ENCODE assay signal across 8 mouse cellular contexts in the genomic region with DNA sequence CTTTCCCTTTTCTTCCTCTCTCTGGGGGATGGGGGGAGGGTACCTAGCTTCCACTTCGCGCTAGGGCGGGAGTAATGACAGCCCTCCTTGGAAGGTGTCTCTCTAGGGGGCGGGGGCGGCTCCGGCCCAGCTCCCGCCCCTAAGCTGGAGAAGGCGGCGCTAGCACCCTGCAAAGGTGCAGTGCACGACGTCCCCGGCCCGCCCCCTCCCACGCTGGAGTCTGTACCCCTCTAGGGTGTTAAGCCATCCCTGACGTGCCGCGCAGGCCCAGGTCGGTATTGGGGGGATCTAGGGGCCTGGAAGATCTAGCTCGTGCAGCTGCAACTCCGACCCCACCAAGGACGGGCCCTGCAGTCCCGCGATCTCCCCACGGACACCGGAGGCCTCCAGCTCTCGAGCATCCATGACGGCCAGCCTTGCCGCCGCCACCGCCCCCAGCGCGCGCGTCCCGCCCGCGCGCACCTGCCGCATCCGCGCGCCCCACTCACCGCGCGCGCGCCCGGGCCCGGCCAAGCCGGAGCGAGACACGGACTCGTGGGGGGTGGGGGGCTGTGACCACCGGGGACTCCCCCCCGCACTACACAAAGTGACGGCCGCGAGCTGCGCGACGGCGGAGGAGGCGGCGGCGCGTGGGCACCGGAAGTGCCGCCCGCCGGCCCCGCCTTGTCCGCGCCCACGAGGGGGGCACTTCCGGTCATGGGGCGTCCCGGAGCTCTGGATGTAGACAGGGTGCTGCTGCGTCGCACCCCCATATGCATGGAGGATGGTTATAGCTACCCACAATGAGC. TPM values are rescaled to one million over a fixed set of nuclear protein-coding genes. Genes with fewer than 3 reads are reported as not detected.
DNase-seq lines count a peak whose midpoint lies in the region; ATAC-seq and TF ChIP-seq lines count a peak whose summit lies in the region.

A gene (minus strand): TSS at position 660 of the 788 bp plus-strand sequence.

- H3K4me2 ChIP-seq in forebrain, embryonic 12.5 days: peak within 1 kb of the TSS; percentile 96
- H3K4me2 ChIP-seq in heart, embryonic 15.5 days: peak within 1 kb of the TSS; percentile 97
- peak within 1 kb of the TSS; percentile 59 for H3K4me2 ChIP-seq in liver, embryonic 14.5 days (ENCODE audit: low read depth)
- peak within 1 kb of the TSS; percentile 92 for H3K4me2 ChIP-seq in neural tube, embryonic 11.5 days (ENCODE audit: low read depth)
- peak within 1 kb of the TSS; percentile 87 for H3K4me2 ChIP-seq in stomach, embryonic 16.5 days (ENCODE audit: low read depth, low read length)

- peak; percentile 88 for TF ChIP-seq POLR2A in brain, embryonic 14.5 days (IDR thresholded peaks at IDR 0.05; ENCODE audit: borderline replicate concordance, extremely low read depth, insufficient read depth, insufficient read length, poor library complexity, severe bottlenecking)

- peak; percentile 62 for DNase-seq in CD4-positive helper T cell, adult 2 months (ENCODE audit: low read depth, low spot score)
- DNase-seq in brain, embryonic 14.5 days (ENCODE audit: low read depth): peak; percentile 88
- peak; percentile 83 for DNase-seq in kidney, postnatal 14 days
- no peak for DNase-seq in liver, embryonic 14.5 days (ENCODE audit: low read depth in 3 of 3, low spot score in 3 of 3)
- peak; percentile 86 for DNase-seq in neural tube, embryonic 11.5 days (ENCODE audit: low spot score)

- H3K27ac ChIP-seq in forebrain, embryonic 12.5 days: peak within 1 kb of the TSS; percentile 85
- H3K27ac ChIP-seq in heart, embryonic 15.5 days: peak within 1 kb of the TSS; percentile 84
- H3K27ac ChIP-seq in liver, embryonic 14.5 days: no peak within 1 kb of the TSS
- peak within 1 kb of the TSS; percentile 53 for H3K27ac ChIP-seq in neural tube, embryonic 11.5 days (ENCODE audit: low read depth, low read length)
- H3K27ac ChIP-seq in stomach, embryonic 16.5 days (ENCODE audit: low read length): peak within 1 kb of the TSS; percentile 38; the same call in 1 of the 2 replicates

- H3K27me3 ChIP-seq in forebrain, embryonic 12.5 days: no peaks in the 10 kb centered on the region
- H3K27me3 ChIP-seq in heart, embryonic 15.5 days: 0 out of 2 replicates have a peak, but pooled peaks cover 2% of the 10 kb centered on the region
- no peaks in the 10 kb centered on the region; the same call in 1 of the 2 replicates for H3K27me3 ChIP-seq in liver, embryonic 14.5 days (ENCODE audit: control insufficient read depth, insufficient read depth, low read length)
- no peaks in the 10 kb centered on the region for H3K27me3 ChIP-seq in neural tube, embryonic 11.5 days (ENCODE audit: control insufficient read depth, insufficient read depth, low read length)
- no peaks in the 10 kb centered on the region for H3K27me3 ChIP-seq in stomach, embryonic 16.5 days (ENCODE audit: control insufficient read depth, insufficient read depth, low read length)

- WGBS in forebrain, embryonic 12.5 days: under 1% methylated on average over 66 of the region's 79 CpGs
- under 1% methylated on average over 73 of the region's 79 CpGs for WGBS in heart, embryonic 15.5 days
- under 1% methylated on average over 78 of the region's 79 CpGs for WGBS in liver, embryonic 14.5 days (ENCODE audit: insufficient replicate concordance)
- under 1% methylated on average over 69 of the region's 79 CpGs for WGBS in neural tube, embryonic 11.5 days
- WGBS in stomach, embryonic 16.5 days: under 1% methylated on average over 77 of the region's 79 CpGs

- no peak for TF ChIP-seq EP300 in liver, embryonic 14.5 days (IDR thresholded peaks at IDR 0.05; ENCODE audit: low read depth)

- H3K9me3 ChIP-seq in forebrain, embryonic 12.5 days: no peaks in the 10 kb centered on the region
- H3K9me3 ChIP-seq in heart, embryonic 15.5 days (replicated peaks): no peaks in the 10 kb centered on the region
- no peaks in the 10 kb centered on the region for H3K9me3 ChIP-seq in liver, embryonic 14.5 days (ENCODE audit: control insufficient read depth, low read length)
- H3K9me3 ChIP-seq in neural tube, embryonic 11.5 days (ENCODE audit: control insufficient read depth, low read length): no peaks in the 10 kb centered on the region
- H3K9me3 ChIP-seq in stomach, embryonic 16.5 days (replicated peaks; ENCODE audit: control insufficient read depth, low read length): no peaks in the 10 kb centered on the region

- peak within 1 kb of the TSS; percentile 94 for H3K4me3 ChIP-seq in forebrain, embryonic 12.5 days (replicated peaks)
- peak within 1 kb of the TSS; percentile 98 for H3K4me3 ChIP-seq in heart, embryonic 15.5 days
- H3K4me3 ChIP-seq in liver, embryonic 14.5 days (ENCODE audit: insufficient read depth in 1 of 2, low read depth in 2 of 2, low read length in 2 of 2): peak within 1 kb of the TSS; percentile 57 to 67
- peak within 1 kb of the TSS; percentile 97 for H3K4me3 ChIP-seq in neural tube, embryonic 11.5 days (ENCODE audit: low read depth, low read length)
- peak within 1 kb of the TSS; percentile 84 for H3K4me3 ChIP-seq in stomach, embryonic 16.5 days (replicated peaks; ENCODE audit: low read length)

- peak within 1 kb of the TSS; percentile 99 for H3K9ac ChIP-seq in forebrain, embryonic 12.5 days
- H3K9ac ChIP-seq in heart, embryonic 15.5 days: peak within 1 kb of the TSS; percentile 97
- peak within 1 kb of the TSS; percentile 42 for H3K9ac ChIP-seq in liver, embryonic 14.5 days (replicated peaks)
- H3K9ac ChIP-seq in neural tube, embryonic 11.5 days (ENCODE audit: low read length): peak within 1 kb of the TSS; percentile 91
- H3K9ac ChIP-seq in stomach, embryonic 16.5 days (ENCODE audit: low read length): peak within 1 kb of the TSS; percentile 95

- peak; percentile 92 for ATAC-seq in forebrain, embryonic 12.5 days (ENCODE audit: low FRiP score)
- ATAC-seq in heart, embryonic 15.5 days (replicated peaks; ENCODE audit: insufficient number of reproducible peaks, insufficient read depth, low FRiP score, low read depth): peak; percentile 79
- ATAC-seq in liver, embryonic 14.5 days (ENCODE audit: insufficient read depth): peak; percentile 47; the same call in 1 of the 2 replicates
- peak; percentile 75 for ATAC-seq in neural tube, embryonic 11.5 days (ENCODE audit: insufficient read depth, low FRiP score, low TSS enrichment)
- peak; percentile 74 for ATAC-seq in stomach, embryonic 16.5 days (ENCODE audit: insufficient read depth, low FRiP score)

- TF ChIP-seq CTCF in brain, embryonic 14.5 days (IDR thresholded peaks at IDR 0.05; ENCODE audit: borderline replicate concordance, extremely low read depth, insufficient read depth, insufficient read length): no peak
- no peak for TF ChIP-seq CTCF in liver, embryonic 14.5 days (IDR thresholded peaks at IDR 0.05; ENCODE audit: low read depth)

- H3K4me1 ChIP-seq in forebrain, embryonic 12.5 days: peaks cover 30% of the 10 kb centered on the region
- H3K4me1 ChIP-seq in heart, embryonic 15.5 days (replicated peaks): peaks cover 21% of the 10 kb centered on the region
- 0 out of 4 replicates have a peak, but pooled peaks cover 0 to 3% of the 10 kb centered on the region in 2 experiments for H3K4me1 ChIP-seq in liver, embryonic 14.5 days (replicated peaks; ENCODE audit: control insufficient read depth in 2 of 2, insufficient read depth in 2 of 2, low read length in 1 of 2)
- peaks cover 17% of the 10 kb centered on the region for H3K4me1 ChIP-seq in neural tube, embryonic 11.5 days (ENCODE audit: control insufficient read depth, insufficient read depth, low read length)
- peaks cover 12% of the 10 kb centered on the region for H3K4me1 ChIP-seq in stomach, embryonic 16.5 days (ENCODE audit: control insufficient read depth, insufficient read depth, low read length)

- peaks cover 6% of the 10 kb centered on the region for H3K36me3 ChIP-seq in forebrain, embryonic 12.5 days (replicated peaks)
- no peaks in the 10 kb centered on the region for H3K36me3 ChIP-seq in heart, embryonic 15.5 days
- H3K36me3 ChIP-seq in liver, embryonic 14.5 days (replicated peaks; ENCODE audit: control insufficient read depth, insufficient read depth, low read depth): no peaks in the 10 kb centered on the region
- no peaks in the 10 kb centered on the region for H3K36me3 ChIP-seq in neural tube, embryonic 11.5 days (ENCODE audit: control insufficient read depth, insufficient read depth, low read length)
- H3K36me3 ChIP-seq in stomach, embryonic 16.5 days (ENCODE audit: control insufficient read depth, insufficient read depth, low read length): no peaks in the 10 kb centered on the region

RNA-seq across cellular contexts. Expression of the gene that starts here (rescaled TPM):
- 19.4 and 31.7 TPM in 2 replicates for polyA plus RNA-seq in brain, embryonic 14.5 days (2012; rRNA removed)
- 13.2 and 13.9 TPM in 2 replicates for polyA plus RNA-seq in forebrain, embryonic 12.5 days (2016; fragmentation: Nextera tagmentation; extraction: Ambion mirVana)
- 2.2 and 2.8 TPM in 2 replicates for polyA plus RNA-seq in heart, embryonic 15.5 days (2015; fragmentation: Nextera tagmentation; extraction: Ambion mirVana)
- 0.28 and 0.33 TPM in 2 replicates for polyA plus RNA-seq in liver, embryonic 14.5 days (2012; rRNA removed)
- polyA plus RNA-seq in liver, embryonic 14.5 days (2014; fragmentation: Nextera tagmentation; extraction: Ambion mirVana): 0.05 and 0.10 TPM in 2 replicates
- polyA plus RNA-seq in neural tube, embryonic 11.5 days (2014; fragmentation: Nextera tagmentation; extraction: Ambion mirVana): 4.1 and 4.8 TPM in 2 replicates
- 0.60 and 0.74 TPM in 2 replicates for polyA plus RNA-seq in stomach, embryonic 16.5 days (2015; fragmentation: Nextera tagmentation; extraction: Ambion mirVana)

Comparison
In these comparisons a context has a peak if more than half of its experiments do, and no peak if none do; other contexts are left out.
1. Peak in ATAC-seq, H3K4me3 ChIP-seq, H3K9ac ChIP-seq and H3K4me2 ChIP-seq in liver, embryonic 14.5 days; RNA of the gene not detected or under 1 TPM.
2. Peak in ATAC-seq, H3K4me3 ChIP-seq, H3K27ac ChIP-seq, H3K9ac ChIP-seq and H3K4me2 ChIP-seq in stomach, embryonic 16.5 days; RNA of the gene not detected or under 1 TPM.
3. DNase-seq: peak in CD4-positive helper T cell, adult 2 months (single experiment), brain, embryonic 14.5 days (single experiment), kidney, postnatal 14 days (single experiment) and neural tube, embryonic 11.5 days (single experiment); none in liver, embryonic 14.5 days (0 of 3).
4. H3K9ac ChIP-seq: peak in every context shown above with its lines; median percentile 99 in forebrain, embryonic 12.5 days; 97 in heart, embryonic 15.5 days; 95 in stomach, embryonic 16.5 days; 91 in neural tube, embryonic 11.5 days; 42 in liver, embryonic 14.5 days.
5. Peak in every context shown above with its lines, with median percentiles within 50 percentile points of each other: ATAC-seq, H3K4me2 ChIP-seq and H3K4me3 ChIP-seq.